ENCODE assay signal across 29 mouse cellular contexts in genomic region chr12:81189636-81190035, GRCm38 (mm10).
DNase-seq lines count a peak whose midpoint lies in the region; ATAC-seq and TF ChIP-seq lines count a peak whose summit lies in the region.
"Had no signal": no experiment of that assay in that cellular context is flagged by ENCODE, and none has a peak within 500 bp of the region (broad histone marks: within the 10 kb centered on the region; RNA-seq: fewer than 3 reads in every experiment).

No protein-coding gene starts in this region.

- 78% methylated on average over 1 of the region's 1 CpGs for WGBS in heart, embryonic 10.5 days
- WGBS in liver, adult 2 months = 22% methylated on average over 1 of the region's 1 CpGs
- 81% methylated on average over 1 of the region's 1 CpGs for WGBS in liver, embryonic 11.5 days
- 54% methylated on average over 1 of the region's 1 CpGs for WGBS in liver, embryonic 14.5 days (ENCODE audit: insufficient replicate concordance)

- TF ChIP-seq POLR2A in liver, adult 2 months (IDR thresholded peaks at IDR 0.05; ENCODE audit: extremely low read depth, insufficient read depth, low read length) = no peak

- peak overlapping the region; percentile 59 for H3K9ac ChIP-seq in liver, adult 2 months (ENCODE audit: low read depth, low read length)
- no peak overlapping the region for H3K9ac ChIP-seq in liver, embryonic 11.5 days (ENCODE audit: low read depth, low read length)
- no peak overlapping the region for H3K9ac ChIP-seq in liver, embryonic 14.5 days (replicated peaks)
- H3K9ac ChIP-seq: embryonic facial prominence, embryonic 13.5 days; forebrain, embryonic 15.5 days; heart, embryonic 12.5 days; hindbrain, embryonic 13.5 days; limb, embryonic 13.5 days; lung, embryonic 15.5 days; midbrain, embryonic 15.5 days; neural tube, embryonic 15.5 days had no signal

- no peaks in the 10 kb centered on the region for H3K9me3 ChIP-seq in heart, embryonic 10.5 days
- no peaks in the 10 kb centered on the region for H3K9me3 ChIP-seq in liver, embryonic 11.5 days (ENCODE audit: control insufficient read depth, low read length)
- no peaks in the 10 kb centered on the region for H3K9me3 ChIP-seq in liver, embryonic 14.5 days (ENCODE audit: control insufficient read depth, low read length)
- H3K9me3 ChIP-seq: embryonic facial prominence, embryonic 13.5 days; forebrain, embryonic 10.5 days; forebrain, embryonic 15.5 days; heart, embryonic 12.5 days; hindbrain, embryonic 13.5 days; limb, embryonic 13.5 days; lung, embryonic 15.5 days; midbrain, embryonic 10.5 days; midbrain, embryonic 15.5 days; neural tube, embryonic 15.5 days had no signal

- no peaks in the 10 kb centered on the region for H3K36me3 ChIP-seq in heart, embryonic 10.5 days
- H3K36me3 ChIP-seq in liver, adult 2 months (ENCODE audit: control insufficient read depth, insufficient read depth, low read length) = no peaks in the 10 kb centered on the region
- H3K36me3 ChIP-seq in liver, embryonic 11.5 days (ENCODE audit: control insufficient read depth, insufficient read depth, low read length) = no peaks in the 10 kb centered on the region
- H3K36me3 ChIP-seq in liver, embryonic 14.5 days (replicated peaks; ENCODE audit: control insufficient read depth, insufficient read depth, low read depth) = no peaks in the 10 kb centered on the region
- H3K36me3 ChIP-seq: embryonic facial prominence, embryonic 13.5 days; forebrain, embryonic 10.5 days; forebrain, embryonic 15.5 days; heart, embryonic 12.5 days; limb, embryonic 13.5 days; lung, embryonic 15.5 days; midbrain, embryonic 15.5 days; neural tube, embryonic 15.5 days had no signal

- no peak for TF ChIP-seq CTCF in liver, adult 2 months (IDR thresholded peaks at IDR 0.05; ENCODE audit: low read depth, low read length)
- TF ChIP-seq CTCF in liver, embryonic 14.5 days (IDR thresholded peaks at IDR 0.05; ENCODE audit: low read depth) = no peak

- TF ChIP-seq EP300 in liver, embryonic 14.5 days (IDR thresholded peaks at IDR 0.05; ENCODE audit: low read depth) = no peak

- no peak for ATAC-seq in liver, embryonic 11.5 days (replicated peaks; ENCODE audit: low FRiP score)
- ATAC-seq in liver, embryonic 14.5 days (ENCODE audit: insufficient read depth) = peak; percentile 67
- no peak for ATAC-seq in cerebellum, adult (ENCODE audit: insufficient number of reproducible peaks, low FRiP score, low TSS enrichment)
- ATAC-seq: activated CD4-positive, CD25-positive, alpha-beta regulatory T cell, adult 4 months; forebrain, embryonic 15.5 days; midbrain, embryonic 15.5 days had no signal

- H3K79me2 ChIP-seq in liver, adult 2 months (ENCODE audit: control insufficient read depth, insufficient read depth, low read length) = no peaks in the 10 kb centered on the region

- DNase-seq in heart, adult 11 months = peak; percentile 63
- DNase-seq in heart, embryonic 10.5 days (ENCODE audit: low spot score) = no peak
- DNase-seq in liver, adult 2 months (ENCODE audit: extremely low read depth, low read depth, low spot score) = peak; percentile 100
- no peak for DNase-seq in liver, embryonic 11.5 days (ENCODE audit: low spot score)
- no peak for DNase-seq in liver, embryonic 14.5 days (ENCODE audit: low read depth in 3 of 3, low spot score in 3 of 3)
- DNase-seq in right cerebral cortex, postnatal 14 days = no peak
- DNase-seq: B cell, adult 2 months; cerebellum, adult 18-20 months; cerebellum, postnatal 10 days; gastrocnemius, postnatal 25 days; heart, adult 18-20 months; heart, postnatal 4 days; kidney, adult 18-20 months; kidney, postnatal 14 days; spleen, adult 18-20 months; thymus, postnatal 25 days had no signal

- H3K27me3 ChIP-seq in heart, embryonic 10.5 days (ENCODE audit: insufficient read depth, poor library complexity, severe bottlenecking) = no peaks in the 10 kb centered on the region
- no peaks in the 10 kb centered on the region for H3K27me3 ChIP-seq in liver, adult 2 months (ENCODE audit: control insufficient read depth, insufficient read depth, low read length)
- no peaks in the 10 kb centered on the region for H3K27me3 ChIP-seq in liver, embryonic 11.5 days (replicated peaks; ENCODE audit: control insufficient read depth, insufficient read depth, low read length)
- no peaks in the 10 kb centered on the region for H3K27me3 ChIP-seq in liver, embryonic 14.5 days (ENCODE audit: control insufficient read depth, insufficient read depth, low read length)
- H3K27me3 ChIP-seq: embryonic facial prominence, embryonic 13.5 days; forebrain, embryonic 15.5 days; hindbrain, embryonic 13.5 days; limb, embryonic 13.5 days; lung, embryonic 15.5 days; midbrain, embryonic 15.5 days; neural tube, embryonic 15.5 days had no signal

- H3K4me3 ChIP-seq in heart, embryonic 10.5 days = no peak overlapping the region
- no peak overlapping the region for H3K4me3 ChIP-seq in liver, adult 2 months (ENCODE audit: insufficient read depth, low read depth, low read length)
- no peak overlapping the region for H3K4me3 ChIP-seq in liver, embryonic 11.5 days (ENCODE audit: low read depth, low read length)
- H3K4me3 ChIP-seq in liver, embryonic 14.5 days (ENCODE audit: insufficient read depth in 1 of 2, low read depth in 2 of 2, low read length in 2 of 2) = no peak overlapping the region
- H3K4me3 ChIP-seq: embryonic facial prominence, embryonic 13.5 days; forebrain, embryonic 10.5 days; forebrain, embryonic 15.5 days; heart, embryonic 12.5 days; hindbrain, embryonic 13.5 days; left cerebral cortex, adult 2 months; limb, embryonic 13.5 days; lung, embryonic 15.5 days; midbrain, embryonic 10.5 days; midbrain, embryonic 15.5 days; neural tube, embryonic 15.5 days had no signal

- H3K4me1 ChIP-seq in heart, embryonic 10.5 days = no peaks in the 10 kb centered on the region
- H3K4me1 ChIP-seq in liver, adult 2 months (ENCODE audit: control insufficient read depth, insufficient read depth, low read length) = peaks cover 38% of the 10 kb centered on the region
- H3K4me1 ChIP-seq in liver, embryonic 11.5 days (replicated peaks; ENCODE audit: control insufficient read depth, insufficient read depth, low read length) = no peaks in the 10 kb centered on the region; the same call in 1 of the 2 replicates
- peaks cover 0 to 23% of the 10 kb centered on the region in 2 experiments; a peak in 2 of 4 replicates for H3K4me1 ChIP-seq in liver, embryonic 14.5 days (replicated peaks; ENCODE audit: control insufficient read depth in 2 of 2, insufficient read depth in 2 of 2, low read length in 1 of 2)
- H3K4me1 ChIP-seq: embryonic facial prominence, embryonic 13.5 days; forebrain, embryonic 10.5 days; forebrain, embryonic 15.5 days; heart, embryonic 12.5 days; hindbrain, embryonic 13.5 days; limb, embryonic 13.5 days; lung, embryonic 15.5 days; midbrain, embryonic 10.5 days; midbrain, embryonic 15.5 days; neural tube, embryonic 15.5 days had no signal

- no peak overlapping the region for H3K27ac ChIP-seq in heart, embryonic 10.5 days
- H3K27ac ChIP-seq in liver, adult 2 months (replicated peaks; ENCODE audit: insufficient read depth, low read depth, low read length) = peak overlapping the region; percentile 96
- no peak overlapping the region for H3K27ac ChIP-seq in liver, embryonic 11.5 days (ENCODE audit: low read depth, low read length)
- no peak overlapping the region for H3K27ac ChIP-seq in liver, embryonic 14.5 days
- H3K27ac ChIP-seq: embryonic facial prominence, embryonic 13.5 days; forebrain, embryonic 10.5 days; forebrain, embryonic 15.5 days; hindbrain, embryonic 13.5 days; left cerebral cortex, adult 2 months; limb, embryonic 13.5 days; lung, embryonic 15.5 days; midbrain, embryonic 10.5 days; midbrain, embryonic 15.5 days; neural tube, embryonic 15.5 days had no signal

- no peak overlapping the region for H3K4me2 ChIP-seq in liver, embryonic 11.5 days
- H3K4me2 ChIP-seq in liver, embryonic 14.5 days (ENCODE audit: low read depth) = no peak overlapping the region
- H3K4me2 ChIP-seq: embryonic facial prominence, embryonic 13.5 days; forebrain, embryonic 15.5 days; heart, embryonic 12.5 days; hindbrain, embryonic 13.5 days; limb, embryonic 13.5 days; lung, embryonic 15.5 days; midbrain, embryonic 15.5 days; neural tube, embryonic 15.5 days had no signal

Comparison
In these comparisons a context has a peak if more than half of its experiments do, and no peak if none do; other contexts are left out.
1. DNase-seq: peak in heart, adult 11 months (single experiment) and liver, adult 2 months (single experiment); none in heart, embryonic 10.5 days (single experiment), liver, embryonic 11.5 days (single experiment), liver, embryonic 14.5 days (0 of 3) and right cerebral cortex, postnatal 14 days (single experiment).